Mouse (Mus musculus) liver, embryonic 18 days (tissue): ENCODE measurements around the gene Nceh1. TPM values are rescaled to one million over a fixed set of nuclear protein-coding genes. Genes with fewer than 3 reads are reported as not detected.

Experiments
- polyA plus RNA-seq: library from polyadenylated mRNA; depleted of rRNA; stranded (reverse); fragments of >200 nt; gene quantifications from 2 replicates; pipeline ENCODE4 v1.2.3, GENCODE M21; 2012; rRNA removed

Gene Nceh1
- polyA plus RNA-seq = 6.1 and 6.8 TPM in 2 replicates

GRCm38 (mm10) chr3:27182733-27183600 is at the start of gene Nceh1:
Nceh1 (plus strand) TSS chr3:27182965.

DNA sequence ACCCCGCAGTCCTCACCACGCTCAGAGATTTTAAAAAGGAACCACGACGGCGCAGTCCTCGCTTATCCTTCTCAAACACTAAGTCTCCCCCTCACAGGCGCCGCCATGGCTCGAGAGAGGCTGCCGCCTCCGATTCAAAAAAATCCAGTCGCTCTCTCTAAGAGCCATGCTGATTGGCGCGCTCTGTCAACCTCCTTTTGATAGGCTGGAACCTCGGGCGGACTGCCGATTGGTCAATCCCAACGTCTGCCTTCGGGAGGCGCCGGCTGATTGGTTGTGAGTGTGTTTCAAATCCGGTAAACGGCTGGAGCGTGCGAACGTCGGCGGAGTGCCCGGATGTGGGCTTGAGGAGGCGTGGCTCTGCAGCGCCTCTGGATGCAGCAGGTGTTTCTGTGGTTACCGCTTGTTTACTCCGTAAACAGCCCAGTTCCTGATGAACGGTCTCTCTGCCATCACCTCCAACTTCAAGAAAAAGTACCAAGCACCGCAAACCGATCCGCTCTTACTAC is 29.0 kb upstream of the Nceh1 start, which contains the start of gene Ect2:
Gene Ect2, minus strand, starts transcription at position 178 of the 509 bp plus-strand sequence.

DNA sequence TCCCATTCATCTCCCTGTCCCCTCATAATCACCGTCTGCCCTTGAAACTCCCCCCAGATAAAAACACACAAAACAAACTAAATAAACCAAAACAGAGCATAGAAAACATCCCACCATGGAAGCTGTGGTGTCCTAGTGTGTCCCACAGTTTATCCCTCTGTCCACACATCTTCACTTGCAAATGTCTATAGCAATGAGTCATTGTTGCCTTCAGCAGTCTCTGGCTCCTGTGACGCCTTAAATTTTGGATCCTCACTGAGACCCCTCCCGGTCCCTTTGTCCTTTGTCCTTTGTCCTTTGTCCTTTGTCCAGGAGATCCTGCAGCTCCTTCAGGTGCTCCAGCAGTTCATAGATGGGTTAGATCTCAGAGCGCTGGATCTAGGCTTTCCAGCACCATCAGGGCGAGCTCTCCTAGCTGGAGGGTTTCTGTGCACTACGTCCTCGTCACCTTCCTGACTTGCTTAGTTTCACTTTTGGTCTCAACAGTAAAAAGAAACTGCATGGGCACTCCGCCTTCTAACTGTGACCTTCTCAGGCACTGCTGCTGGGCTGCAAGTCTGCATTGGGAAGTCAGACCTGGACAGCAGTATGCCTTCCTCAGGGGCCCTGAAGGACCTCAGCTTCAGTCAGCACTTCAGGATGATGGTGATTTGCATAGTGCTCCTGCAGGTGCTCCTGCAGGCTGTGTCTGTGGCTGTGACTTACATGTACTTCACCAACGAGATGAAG is 134.0 kb downstream of the Nceh1 start, which contains the start of gene Tnfsf10:
Gene Tnfsf10, plus strand, starts transcription at position 470 of the 729 bp plus-strand sequence.

Other genes with a start within 250 kb of the Nceh1 start
- 8.7 and 9.2 TPM in 2 replicates for gene Ect2, start 29.1 kb upstream of the Nceh1 start, polyA plus RNA-seq
- 0.63 and 0.72 TPM in 2 replicates for gene Tnfsf10, start 134.1 kb downstream of the Nceh1 start, polyA plus RNA-seq
- gene Ghsr, start 188.4 kb downstream of the Nceh1 start, polyA plus RNA-seq = not detected in 2 replicates